Mouse (Mus musculus) lung, embryonic 16.5 days (tissue): ENCODE data around the gene Mettl21a. TPM values are rescaled to one million over a fixed set of nuclear protein-coding genes. Genes with fewer than 3 reads are reported as not detected.
"Not testable (repeated sequence)": the region's sequence is repeated elsewhere in the genome, so short reads cannot be mapped to it uniquely, and the experiment has no call there.

ENCODE experiments used
- ATAC-seq: fragments of 200-750 bp; cut with Nextera tagmentation; 2 replicates; pipeline ENCODE4 v1.8.0; 2017; ENCODE audit warnings: low read depth, mild to moderate bottlenecking, moderate library complexity
- H3K27ac ChIP-seq: fragments of 300-500 bp; sonication (generic); 2 replicates; pipeline ENCODE4 v1.5.1; 2014; ENCODE audit warnings: mild to moderate bottlenecking, control low read depth, low read length
- H3K27me3 ChIP-seq: fragments of 300-500 bp; sonication (generic); 2 replicates; pipeline ENCODE4 v1.6.1; 2014; ENCODE audit warnings: low read depth, low read length, mixed read lengths; ENCODE audit not compliant: control insufficient read depth, insufficient read depth
- H3K36me3 ChIP-seq: fragments of 300-500 bp; sonication (generic); 2 replicates; pipeline ENCODE4 v1.6.1; 2014; ENCODE audit warnings: low read length; ENCODE audit not compliant: control insufficient read depth, insufficient read depth
- H3K4me1 ChIP-seq: fragments of 300-500 bp; sonication (generic); replicated peaks from 2 replicates; pipeline ENCODE4 v1.6.1; 2014; ENCODE audit warnings: low read length, mixed read lengths; ENCODE audit not compliant: control insufficient read depth, insufficient read depth
- H3K4me2 ChIP-seq: fragments of 300-500 bp; sonication (generic); 2 replicates; pipeline ENCODE4 v1.6.1; 2014; ENCODE audit warnings: low read depth, low read length, control low read depth
- H3K4me3 ChIP-seq: fragments of 300-500 bp; sonication (generic); 2 replicates; pipeline ENCODE4 v1.5.1; 2014; ENCODE audit warnings: mild to moderate bottlenecking, low read length, control low read depth
- H3K9ac ChIP-seq: fragments of 300-500 bp; sonication (generic); 2 replicates; pipeline ENCODE4 v1.6.1; 2014; ENCODE audit warnings: low read length, control low read depth
- H3K9me3 ChIP-seq: fragments of 300-500 bp; sonication (generic); 2 replicates; pipeline ENCODE4 v1.6.1; 2016; ENCODE audit warnings: low read length; ENCODE audit not compliant: control insufficient read depth
- WGBS: fragments of 180-500 bp; shearing (Covaris S2); extraction: QIAGEN DNeasy Blood & Tissue Kit; methylation state at CpG from one replicate; pipeline ENCODE4 v1.1.7; 2014; 5-methylcytosine and 5-hydroxymethylcytosine counted together
- polyA plus RNA-seq: library from polyadenylated mRNA; unstranded; fragments of >200 nt; fragmentation: Nextera tagmentation; extraction: Ambion mirVana; gene quantifications from 2 replicates; pipeline ENCODE4 v1.2.1, GENCODE M21; 2015

The Mettl21a gene
- 17.7 and 18.1 TPM in 2 replicates for polyA plus RNA-seq

DNA sequence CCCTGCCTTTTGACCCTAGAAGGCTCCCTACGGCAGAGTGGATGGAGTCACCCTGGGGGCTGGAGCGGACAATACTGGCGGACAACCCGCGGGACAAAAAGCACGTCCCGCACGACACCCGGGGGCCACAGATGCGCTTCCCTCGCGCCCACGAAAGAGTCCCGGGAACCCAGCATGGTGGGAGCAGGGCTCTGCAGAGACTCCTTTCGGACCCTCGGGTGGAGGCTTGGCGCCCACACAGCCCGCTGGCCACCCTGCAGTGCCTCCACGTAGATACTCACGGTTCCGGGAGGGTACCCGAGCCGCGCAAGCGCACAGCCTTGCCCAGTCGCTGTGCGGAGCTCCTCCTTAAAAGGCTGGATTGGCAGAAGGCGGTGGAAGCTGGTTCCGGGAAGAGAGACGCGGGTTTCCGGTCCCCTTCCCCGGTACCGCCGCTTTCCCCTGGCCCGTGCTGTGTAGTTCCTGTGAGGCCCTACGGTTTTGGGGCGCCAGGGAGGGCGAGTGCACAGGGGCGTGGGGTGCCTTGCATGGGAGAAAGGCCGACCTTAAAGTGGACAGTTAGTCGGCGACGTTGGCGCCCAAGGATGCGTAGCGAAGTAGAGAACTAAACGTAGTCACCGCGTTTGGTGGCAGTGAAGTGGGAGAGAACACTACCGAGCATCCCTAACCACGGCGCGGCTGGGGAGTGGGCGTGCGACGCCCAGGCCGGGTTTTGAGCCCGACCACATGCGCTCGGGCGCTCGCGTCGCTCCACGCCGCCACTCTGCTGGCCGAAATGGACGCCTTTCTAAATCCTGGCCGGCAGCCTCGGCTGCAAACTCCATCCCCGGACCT lies at the start of gene Mettl21a:
TSS of gene Mettl21a (minus strand) at position 362 of the 834 bp plus-strand sequence.
- peak within 1 kb of the TSS; percentile 86 for H3K4me2 ChIP-seq
- peak within 1 kb of the TSS; percentile 84 for H3K4me3 ChIP-seq
- H3K27ac ChIP-seq, result peak within 1 kb of the TSS; percentile 98
- H3K9me3 ChIP-seq, result no peaks in the 10 kb centered on the region
- ATAC-seq, result peak; percentile 96
- H3K36me3 ChIP-seq, result no peaks in the 10 kb centered on the region; the same call in 1 of the 2 replicates
- no peaks in the 10 kb centered on the region for H3K27me3 ChIP-seq
- H3K4me1 ChIP-seq, result peaks cover 10% of the 10 kb centered on the region; the same call in 1 of the 2 replicates
- H3K9ac ChIP-seq, result peak within 1 kb of the TSS; percentile 95
- under 1% methylated on average over 72 of the region's 72 CpGs for WGBS

- Histone ChIP-seq H3K9me3 (no peaks in the 10 kb centered on the region), H3K27ac (peak overlapping the region; percentile 11; the same call in 1 of the 2 replicates), H3K9ac (no peak overlapping the region), H3K4me2 (peak overlapping the region; percentile 12; the same call in 1 of the 2 replicates), H3K4me3 (no peak overlapping the region), H3K36me3 (no peaks in the 10 kb centered on the region), H3K4me1 (no peaks in the 10 kb centered on the region), H3K27me3 (no peaks in the 10 kb centered on the region)
- ATAC-seq, result no peak
- 34% methylated on average over 7 of the region's 7 CpGs for WGBS
These were observed 41.8 kb upstream of the Mettl21a start for GRCm38 (mm10) chr1:64658876-64659275.

GRCm38 (mm10) chr1:64656423-64657129 lies 39.5 kb upstream of the Mettl21a start:
- H3K27ac ChIP-seq, result no peak overlapping the region
- no peak overlapping the region for H3K4me2 ChIP-seq
- no peak for ATAC-seq
- 75% methylated on average over 3 of the region's 3 CpGs for WGBS
- no peaks in the 10 kb centered on the region for H3K36me3 ChIP-seq
- H3K9ac ChIP-seq, result no peak overlapping the region
- no peak overlapping the region for H3K4me3 ChIP-seq
- H3K9me3 ChIP-seq, result no peaks in the 10 kb centered on the region
- no peaks in the 10 kb centered on the region for H3K27me3 ChIP-seq
- H3K4me1 ChIP-seq, result no peaks in the 10 kb centered on the region

DNA sequence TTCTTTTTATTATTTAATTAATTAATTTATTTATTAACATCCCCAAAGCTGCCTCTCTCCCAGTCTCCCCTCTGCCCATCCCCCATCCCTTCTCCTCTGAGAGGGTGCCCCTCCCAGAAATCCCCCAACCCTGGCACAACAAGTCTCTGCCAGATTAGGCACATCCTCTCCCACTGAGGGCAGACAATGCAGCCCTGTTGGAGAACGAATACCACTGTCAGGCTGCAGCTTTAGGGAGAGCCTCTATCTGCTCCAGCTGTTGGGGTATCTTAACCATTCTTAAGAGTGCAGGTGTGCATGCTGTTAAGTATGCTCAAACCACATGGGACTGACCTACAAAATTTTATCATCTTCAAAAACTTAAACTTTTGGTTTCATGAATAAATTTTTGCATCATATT lies 38.4 kb upstream of the Mettl21a start:
- no peaks in the 10 kb centered on the region for H3K27me3 ChIP-seq
- no peak overlapping the region for H3K9ac ChIP-seq
- no peaks in the 10 kb centered on the region for H3K36me3 ChIP-seq
- no peak overlapping the region for H3K27ac ChIP-seq
- no peaks in the 10 kb centered on the region for H3K9me3 ChIP-seq
- H3K4me3 ChIP-seq, result no peak overlapping the region
- H3K4me1 ChIP-seq, result no peaks in the 10 kb centered on the region
- ATAC-seq, result no peak
- 33% methylated on average over 1 of the region's 1 CpGs for WGBS
- H3K4me2 ChIP-seq, result no peak overlapping the region

DNA sequence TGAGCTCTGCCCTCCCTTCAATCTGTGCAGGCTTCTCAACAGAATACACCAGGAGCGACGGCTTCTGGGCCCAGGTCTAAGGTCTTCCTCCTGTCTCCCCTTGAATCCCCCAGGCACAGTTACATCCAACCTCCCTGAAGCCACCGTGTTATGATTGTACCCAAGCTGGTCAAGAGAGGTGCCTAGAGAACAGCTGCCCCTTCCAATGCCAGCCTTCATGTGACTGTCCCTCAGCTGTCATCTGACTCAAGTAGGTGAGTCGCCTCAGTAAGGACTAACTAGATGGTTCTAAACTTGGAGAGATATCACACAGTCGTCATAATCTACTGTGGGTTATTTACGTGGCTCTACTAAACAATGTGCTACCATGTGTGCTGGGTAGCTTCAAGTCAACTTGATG lies 36.7 kb upstream of the Mettl21a start:
- H3K9ac ChIP-seq, result no peak overlapping the region
- H3K4me1 ChIP-seq, result no peaks in the 10 kb centered on the region
- no peaks in the 10 kb centered on the region for H3K27me3 ChIP-seq
- H3K4me2 ChIP-seq, result no peak overlapping the region
- H3K9me3 ChIP-seq, result no peaks in the 10 kb centered on the region
- H3K27ac ChIP-seq, result no peak overlapping the region
- ATAC-seq, result no peak
- 89% methylated on average over 6 of the region's 6 CpGs for WGBS
- no peak overlapping the region for H3K4me3 ChIP-seq
- H3K36me3 ChIP-seq, result no peaks in the 10 kb centered on the region

- no peak overlapping the region for H3K4me2 ChIP-seq
- no peaks in the 10 kb centered on the region for H3K27me3 ChIP-seq
- no peaks in the 10 kb centered on the region for H3K9me3 ChIP-seq
- WGBS, result 66% methylated on average over 11 of the region's 11 CpGs
- H3K4me3 ChIP-seq, result no peak overlapping the region
- no peak overlapping the region for H3K27ac ChIP-seq
- H3K9ac ChIP-seq, result no peak overlapping the region
- no peaks in the 10 kb centered on the region for H3K4me1 ChIP-seq
- ATAC-seq, result no peak
- H3K36me3 ChIP-seq, result no peaks in the 10 kb centered on the region
These were observed 32.5 kb upstream of the Mettl21a start for GRCm38 (mm10) chr1:64649362-64650124.

DNA sequence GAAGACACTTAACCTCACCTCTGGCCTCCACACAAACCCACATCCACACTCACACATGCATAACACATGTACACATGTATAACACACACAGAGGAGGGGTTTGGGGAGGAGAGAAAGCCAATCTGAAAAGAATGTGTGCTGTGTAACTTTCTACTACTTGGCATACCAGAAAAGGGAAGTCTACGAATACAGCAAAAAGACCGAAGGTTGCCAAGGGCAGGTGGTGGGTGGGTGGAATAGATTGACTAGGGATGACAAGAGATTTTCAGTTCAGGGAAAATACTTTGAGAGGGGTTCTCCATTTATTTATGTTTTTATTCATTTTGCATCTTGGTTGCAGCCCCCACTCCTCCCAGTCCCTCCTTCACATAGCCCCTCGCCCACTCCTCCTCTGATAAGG lies 27.5 kb upstream of the Mettl21a start:
- no peaks in the 10 kb centered on the region for H3K4me1 ChIP-seq
- WGBS, result 81% methylated on average over 3 of the region's 3 CpGs
- no peaks in the 10 kb centered on the region for H3K27me3 ChIP-seq
- no peak overlapping the region for H3K4me3 ChIP-seq
- H3K27ac ChIP-seq, result no peak overlapping the region
- ATAC-seq, result no peak
- no peaks in the 10 kb centered on the region for H3K36me3 ChIP-seq
- H3K4me2 ChIP-seq, result no peak overlapping the region
- no peak overlapping the region for H3K9ac ChIP-seq
- no peaks in the 10 kb centered on the region for H3K9me3 ChIP-seq

GRCm38 (mm10) chr1:64642541-64642940 lies 25.5 kb upstream of the Mettl21a start:
- not testable (repeated sequence) for H3K4me3 ChIP-seq, H3K27ac ChIP-seq, H3K36me3 ChIP-seq, ATAC-seq, H3K9me3 ChIP-seq, H3K9ac ChIP-seq, H3K27me3 ChIP-seq, H3K4me1 ChIP-seq, H3K4me2 ChIP-seq
- WGBS, result 89% methylated on average over 8 of the region's 8 CpGs

GRCm38 (mm10) chr1:64641069-64641468 lies 24.0 kb upstream of the Mettl21a start:
- H3K4me3 ChIP-seq, result no peak overlapping the region
- H3K9me3 ChIP-seq, result no peaks in the 10 kb centered on the region
- ATAC-seq, result no peak
- 87% methylated on average over 6 of the region's 6 CpGs for WGBS
- H3K27ac ChIP-seq, result no peak overlapping the region
- H3K27me3 ChIP-seq, result no peaks in the 10 kb centered on the region
- H3K4me2 ChIP-seq, result no peak overlapping the region
- H3K9ac ChIP-seq, result no peak overlapping the region
- no peaks in the 10 kb centered on the region for H3K36me3 ChIP-seq
- H3K4me1 ChIP-seq, result no peaks in the 10 kb centered on the region
